Mouse (Mus musculus) forebrain, embryonic 11.5 days (tissue): ENCODE measurements at regions not wholly inside any gene's neighbourhood (a gene's known extent, or its start where the extent isn't known, plus 50 kb on each side); places are given as distances from the start of the nearest gene placed in this dataset.

Source experiments
- ATAC-seq: fragments of 200-750 bp; cut with Nextera tagmentation; replicated peaks from 2 replicates; pipeline ENCODE4 v1.8.0; 2017; ENCODE audit warnings: moderate TSS enrichment; ENCODE audit not compliant: low FRiP score
- DNase-seq: peaks from one replicate; pipeline ENCODE4 v3.0.0-alpha.2; 2017; ENCODE audit warnings: low spot score
- H3K27ac ChIP-seq: fragments of 300-500 bp; sonication (generic); 2 replicates; pipeline ENCODE4 v1.5.1; 2014; ENCODE audit warnings: low read depth, low read length
- H3K27me3 ChIP-seq: fragments of 300-500 bp; sonication (generic); 2 replicates; pipeline ENCODE4 v1.6.1; 2014; ENCODE audit warnings: mild to moderate bottlenecking, low read length, mixed read lengths; ENCODE audit not compliant: control insufficient read depth, insufficient read depth
- H3K36me3 ChIP-seq: fragments of 300-500 bp; sonication (generic); 2 replicates; pipeline ENCODE4 v1.6.1; 2014; ENCODE audit warnings: mild to moderate bottlenecking, low read length, moderate library complexity, mixed read lengths; ENCODE audit not compliant: control insufficient read depth, insufficient read depth
- H3K4me1 ChIP-seq: fragments of 300-500 bp; sonication (generic); replicated peaks from 2 replicates; pipeline ENCODE4 v1.6.1; 2014; ENCODE audit warnings: low read length, mixed read lengths; ENCODE audit not compliant: control insufficient read depth, insufficient read depth
- H3K4me2 ChIP-seq: fragments of 300-500 bp; sonication (generic); 2 replicates; pipeline ENCODE4 v1.6.1; 2014; ENCODE audit warnings: low read depth, mild to moderate bottlenecking, low read length, moderate library complexity, mixed read lengths; ENCODE audit not compliant: severe bottlenecking
- H3K4me3 ChIP-seq: fragments of 300-500 bp; sonication (generic); 2 replicates; pipeline ENCODE4 v1.5.1; 2014; ENCODE audit warnings: low read depth, low read length
- H3K9ac ChIP-seq: fragments of 300-500 bp; sonication (generic); 2 replicates; pipeline ENCODE4 v1.6.1; 2014; ENCODE audit warnings: low read length
- H3K9me3 ChIP-seq: fragments of 300-500 bp; sonication (generic); 2 replicates; pipeline ENCODE4 v1.6.1; 2016; ENCODE audit warnings: low read length, mixed read lengths; ENCODE audit not compliant: control insufficient read depth
- WGBS: fragments of 180-500 bp; shearing (Covaris S2); extraction: QIAGEN DNeasy Blood & Tissue Kit; methylation state at CpG from one replicate; pipeline ENCODE4 v1.1.7; 2014; 5-methylcytosine and 5-hydroxymethylcytosine counted together

DNA sequence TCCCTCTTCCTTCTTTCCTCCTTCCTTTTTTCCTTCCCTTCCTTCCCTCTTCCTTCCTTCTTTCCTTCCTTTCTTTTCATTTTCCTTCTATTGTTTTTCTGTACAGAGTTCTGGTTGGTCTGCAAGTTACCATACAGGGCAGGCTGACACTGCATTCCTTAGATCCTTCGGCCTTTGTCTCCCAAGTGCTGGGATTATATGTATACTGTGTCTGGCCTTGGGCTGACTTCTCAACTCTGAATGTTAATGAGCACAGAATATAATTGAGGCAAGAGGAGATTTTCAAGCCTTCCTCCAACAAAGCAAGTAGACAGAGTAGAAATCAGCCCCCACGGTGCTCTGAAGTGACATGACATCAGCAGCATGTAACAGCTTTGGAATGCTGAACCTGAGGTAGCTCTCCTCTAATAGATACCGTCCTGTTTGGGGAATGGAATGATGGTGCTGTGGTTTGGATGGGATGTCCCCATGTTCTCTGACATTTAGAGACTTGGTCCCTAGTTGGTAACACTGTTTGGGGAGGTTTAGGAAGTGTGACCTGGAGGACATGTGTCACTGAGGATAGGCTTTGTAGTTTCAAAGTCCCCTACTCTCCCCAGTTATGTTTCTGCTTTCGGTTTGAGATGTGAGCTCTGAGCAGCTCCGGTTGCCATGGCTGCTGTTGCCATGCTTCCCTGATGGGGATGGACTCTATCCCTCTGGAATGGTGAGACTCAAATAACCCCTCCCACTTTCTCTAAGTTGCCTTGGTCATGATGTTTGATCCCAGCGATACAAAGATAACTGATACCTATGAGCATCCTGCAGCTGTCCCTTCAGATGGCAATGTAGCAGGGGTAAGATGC, 178.1 kb downstream of the Dact1 start:
- Histone ChIP-seq H3K36me3 (no peaks in the 10 kb centered on the region), H3K4me2 (no peak overlapping the region), H3K9ac (no peak overlapping the region), H3K9me3 (no peaks in the 10 kb centered on the region), H3K4me1 (no peaks in the 10 kb centered on the region), H3K27ac (no peak overlapping the region), H3K27me3 (no peaks in the 10 kb centered on the region; the same call in 1 of the 2 replicates), H3K4me3 (no peak overlapping the region)
- ATAC-seq = no peak
- no peak for DNase-seq
- WGBS = 57% methylated on average over 6 of the region's 6 CpGs

DNA sequence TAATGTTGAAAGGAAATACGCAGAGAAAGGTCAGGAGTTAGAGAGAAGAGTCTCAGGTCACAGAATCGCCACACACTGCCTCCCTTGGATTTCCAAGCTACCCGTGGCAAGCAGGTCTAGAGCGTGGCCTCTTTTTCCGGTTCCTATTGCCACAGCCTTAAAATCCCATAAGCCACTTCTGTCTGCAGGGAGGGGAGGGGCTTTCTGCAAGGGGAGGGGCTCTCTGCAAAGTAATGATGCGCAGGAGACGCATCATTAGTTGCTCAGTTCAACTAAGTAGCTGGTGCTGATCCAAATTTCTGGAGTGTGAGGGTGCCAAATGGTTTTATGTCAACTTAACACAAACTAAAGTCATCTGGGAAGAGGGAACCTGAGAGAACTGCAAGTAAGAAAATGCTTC, 179.6 kb downstream of the Dact1 start:
- Histone ChIP-seq H3K4me3 (no peak overlapping the region), H3K9me3 (no peaks in the 10 kb centered on the region), H3K4me2 (no peak overlapping the region), H3K27ac (no peak overlapping the region), H3K27me3 (no peaks in the 10 kb centered on the region), H3K4me1 (no peaks in the 10 kb centered on the region), H3K9ac (no peak overlapping the region), H3K36me3 (no peaks in the 10 kb centered on the region)
- WGBS = 89% methylated on average over 7 of the region's 7 CpGs
- ATAC-seq (no peak), DNase-seq (no peak)

DNA sequence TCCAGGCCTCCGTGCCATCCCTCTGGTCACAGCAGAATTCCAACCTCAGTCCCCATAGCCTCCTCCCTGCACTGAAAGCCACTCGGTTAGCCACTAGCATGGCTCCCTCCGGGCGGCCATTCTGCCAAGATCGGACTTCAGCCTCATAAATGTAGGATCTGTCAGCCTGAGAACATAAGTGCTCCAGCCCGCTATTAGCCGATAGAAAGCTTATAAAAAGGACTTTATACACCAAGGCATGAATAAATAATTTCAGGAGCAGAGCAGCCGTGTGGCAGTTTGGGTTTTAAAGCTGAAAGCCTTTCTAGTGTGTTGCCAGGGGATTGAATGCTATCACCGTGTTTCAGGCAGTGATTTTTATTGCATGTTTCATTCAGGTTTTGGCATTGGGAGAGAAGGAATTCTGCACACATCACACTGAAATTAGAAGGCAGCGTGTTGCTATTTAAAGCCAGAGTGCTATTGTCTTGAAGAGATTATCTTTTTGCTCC, 185.2 kb downstream of the Dact1 start:
- ATAC-seq (no peak), DNase-seq (no peak)
- Histone ChIP-seq H3K27me3 (no peaks in the 10 kb centered on the region), H3K4me1 (no peaks in the 10 kb centered on the region), H3K9me3 (no peaks in the 10 kb centered on the region), H3K36me3 (no peaks in the 10 kb centered on the region), H3K4me3 (no peak overlapping the region), H3K27ac (no peak overlapping the region), H3K4me2 (no peak overlapping the region), H3K9ac (no peak overlapping the region)
- WGBS = 75% methylated on average over 10 of the region's 10 CpGs

DNA sequence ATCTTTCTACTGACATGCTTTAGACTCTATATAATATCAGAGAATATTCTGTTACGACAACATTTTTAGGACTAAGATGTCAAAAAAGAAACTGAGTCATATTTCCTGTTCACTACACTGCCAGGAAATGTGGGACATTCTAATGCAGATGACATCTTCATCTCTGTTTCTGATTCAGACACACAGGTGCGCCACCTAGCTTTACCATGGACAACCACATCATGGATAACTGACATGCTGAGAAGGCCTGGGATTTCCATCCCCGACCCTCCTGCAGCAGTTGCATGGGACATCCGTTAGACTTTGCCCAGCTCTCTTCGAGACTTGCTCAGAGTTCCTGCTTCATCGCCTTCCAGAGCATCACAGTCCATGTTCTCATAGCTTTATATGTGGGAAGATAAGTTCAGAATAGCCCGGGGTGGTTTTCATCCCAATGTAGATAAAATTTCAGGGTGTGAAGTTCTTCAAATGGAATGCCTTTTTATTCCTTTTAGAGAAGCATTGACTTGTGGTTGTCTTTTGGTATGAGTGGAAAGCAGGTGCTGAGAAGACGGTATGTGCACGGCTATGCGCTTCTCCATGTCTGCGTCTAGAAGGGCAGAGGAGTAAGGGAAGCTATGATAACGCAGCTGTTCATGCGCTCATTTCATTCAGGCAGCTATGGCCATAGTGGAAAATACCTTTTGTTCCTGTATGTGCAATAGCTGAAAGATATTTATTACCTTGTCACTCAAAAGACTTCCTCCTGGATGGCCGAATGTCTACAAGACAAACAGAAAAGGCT, 188.8 kb downstream of the Dact1 start:
- Histone ChIP-seq H3K4me1 (no peaks in the 10 kb centered on the region), H3K36me3 (no peaks in the 10 kb centered on the region), H3K27ac (no peak overlapping the region), H3K9ac (no peak overlapping the region), H3K27me3 (no peaks in the 10 kb centered on the region), H3K9me3 (no peaks in the 10 kb centered on the region), H3K4me2 (no peak overlapping the region), H3K4me3 (no peak overlapping the region)
- WGBS = 79% methylated on average over 14 of the region's 14 CpGs
- ATAC-seq = no peak
- DNase-seq = no peak

DNA sequence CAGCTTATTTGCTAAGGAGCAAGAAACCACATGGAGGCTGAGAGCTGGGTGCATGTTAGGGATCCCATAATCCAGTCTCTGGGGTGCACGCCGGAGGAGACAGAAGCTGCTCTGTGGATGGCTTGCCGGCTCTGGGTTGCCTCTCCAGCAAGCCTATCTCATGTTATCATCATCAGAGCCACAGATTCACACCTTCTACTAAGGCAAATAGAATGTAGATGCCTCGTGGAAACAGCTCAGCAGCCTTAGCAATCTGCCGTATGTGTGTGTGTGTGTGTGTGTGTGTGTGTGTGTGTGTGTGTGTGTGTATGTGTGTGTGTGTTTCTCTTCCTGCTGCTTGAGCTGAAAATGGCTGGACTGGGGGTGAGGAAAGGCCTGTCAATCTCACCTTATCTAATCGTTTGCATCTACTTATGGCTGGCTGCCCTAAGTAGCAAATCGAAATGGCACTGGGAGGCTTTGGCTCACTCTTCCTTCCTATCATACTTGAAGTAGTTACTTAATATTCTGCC, 191.7 kb downstream of the Dact1 start:
- H3K36me3 ChIP-seq = no peaks in the 10 kb centered on the region
- DNase-seq (no peak), ATAC-seq (no peak)
- H3K9ac ChIP-seq = no peak overlapping the region
- H3K4me3 ChIP-seq = no peak overlapping the region
- no peak overlapping the region for H3K27ac ChIP-seq
- H3K27me3 ChIP-seq = no peaks in the 10 kb centered on the region
- H3K9me3 ChIP-seq = no peaks in the 10 kb centered on the region
- no peak overlapping the region for H3K4me2 ChIP-seq
- 68% methylated on average over 7 of the region's 7 CpGs for WGBS
- no peaks in the 10 kb centered on the region for H3K4me1 ChIP-seq

DNA sequence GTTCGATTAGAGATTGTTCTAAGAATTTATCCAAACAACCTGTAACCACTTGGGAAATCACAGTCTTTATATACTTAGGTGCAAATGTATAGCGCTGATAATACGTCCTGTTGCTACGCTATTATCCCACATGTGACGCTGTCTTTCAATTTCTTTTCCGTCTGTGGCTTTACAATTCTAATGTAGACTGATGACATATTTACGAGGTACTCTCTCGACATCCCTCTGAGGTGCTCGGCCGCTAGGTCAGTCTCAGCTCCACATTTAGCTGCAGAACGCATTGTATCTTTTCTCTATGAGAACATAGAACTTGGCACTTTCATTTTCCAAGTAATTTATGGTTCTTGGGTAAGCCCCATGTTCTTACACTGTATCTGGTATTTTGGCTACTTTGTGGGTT, 193.6 kb downstream of the Dact1 start:
- no peak overlapping the region for H3K27ac ChIP-seq
- H3K27me3 ChIP-seq = no peaks in the 10 kb centered on the region
- H3K4me1 ChIP-seq = no peaks in the 10 kb centered on the region
- H3K4me3 ChIP-seq = no peak overlapping the region
- ATAC-seq (no peak), DNase-seq (no peak)
- H3K4me2 ChIP-seq = no peak overlapping the region
- no peak overlapping the region for H3K9ac ChIP-seq
- no peaks in the 10 kb centered on the region for H3K9me3 ChIP-seq
- H3K36me3 ChIP-seq = no peaks in the 10 kb centered on the region
- 87% methylated on average over 11 of the region's 11 CpGs for WGBS

DNA sequence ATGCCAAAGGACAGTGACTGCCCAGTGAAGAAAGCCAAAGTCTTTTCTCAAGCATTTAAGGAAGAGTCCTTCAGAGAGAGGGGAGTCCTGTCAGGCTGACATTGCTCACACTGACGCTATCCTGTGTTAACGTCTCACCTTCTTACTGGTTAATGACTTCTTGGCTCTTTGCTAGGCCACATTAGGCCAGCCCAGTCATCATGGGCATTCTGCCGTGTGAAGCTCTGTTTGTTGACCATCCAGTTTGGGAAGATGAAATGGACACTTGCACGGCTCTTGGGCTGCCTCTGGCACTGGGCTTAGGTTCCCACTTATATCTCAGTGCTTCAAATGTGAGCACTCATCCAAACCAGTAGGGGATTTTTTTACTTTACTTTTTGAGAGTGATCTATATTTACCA, 196.5 kb downstream of the Dact1 start:
- DNase-seq (no peak), ATAC-seq (no peak)
- H3K4me1 ChIP-seq = no peaks in the 10 kb centered on the region
- H3K9me3 ChIP-seq = no peaks in the 10 kb centered on the region
- H3K9ac ChIP-seq = no peak overlapping the region
- WGBS = 82% methylated on average over 4 of the region's 4 CpGs
- H3K4me2 ChIP-seq = no peak overlapping the region
- H3K36me3 ChIP-seq = no peaks in the 10 kb centered on the region
- H3K27me3 ChIP-seq = no peaks in the 10 kb centered on the region
- H3K27ac ChIP-seq = no peak overlapping the region
- no peak overlapping the region for H3K4me3 ChIP-seq

DNA sequence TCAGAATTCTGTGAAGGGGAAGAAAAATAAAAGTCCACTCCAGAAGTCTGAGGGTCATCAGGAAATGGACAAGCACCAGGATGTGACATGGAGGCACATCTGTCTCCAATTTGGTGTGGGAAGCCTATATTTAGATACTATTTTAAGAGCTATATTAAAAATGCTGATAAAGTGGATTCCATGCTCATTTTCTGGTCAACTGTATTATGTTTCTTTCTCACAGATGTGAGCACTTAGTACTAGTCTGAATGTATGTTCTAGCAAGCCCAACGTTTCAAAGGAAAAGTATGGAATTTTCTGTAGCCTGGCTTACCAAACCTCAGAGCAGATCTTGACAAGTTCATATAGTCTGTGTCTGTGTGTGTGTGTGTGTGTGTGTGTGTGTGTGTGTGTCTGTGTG, 197.0 kb downstream of the Dact1 start:
- 80% methylated on average over 1 of the region's 1 CpGs for WGBS
- Histone ChIP-seq H3K9me3 (no peaks in the 10 kb centered on the region), H3K27ac (no peak overlapping the region), H3K9ac (no peak overlapping the region), H3K4me3 (no peak overlapping the region), H3K36me3 (no peaks in the 10 kb centered on the region), H3K4me1 (no peaks in the 10 kb centered on the region), H3K27me3 (no peaks in the 10 kb centered on the region), H3K4me2 (no peak overlapping the region)
- no peak for ATAC-seq
- DNase-seq = no peak
